8 mouse cellular contexts compared by ENCODE assay signal in genomic region chr14:103131991-103132390, GRCm38 (mm10). TPM values are rescaled to one million over a fixed set of nuclear protein-coding genes. Genes with fewer than 3 reads are reported as not detected.
DNase-seq lines count a peak whose midpoint lies in the region; ATAC-seq and TF ChIP-seq lines count a peak whose summit lies in the region.

No protein-coding gene starts in this region.

- H3K4me1 ChIP-seq in spleen, adult 2 months (ENCODE audit: control insufficient read depth, insufficient read depth, insufficient read length): no peaks in the 10 kb centered on the region
- H3K4me1 ChIP-seq in embryonic facial prominence, embryonic 11.5 days (ENCODE audit: control insufficient read depth, insufficient read depth, low read length): no peaks in the 10 kb centered on the region

- 87% methylated on average over 2 of the region's 2 CpGs for WGBS in spleen, adult 2 months
- 81% methylated on average over 2 of the region's 2 CpGs for WGBS in embryonic facial prominence, embryonic 11.5 days

- no peaks in the 10 kb centered on the region for H3K27me3 ChIP-seq in spleen, adult 2 months (ENCODE audit: control insufficient read depth, insufficient read depth, low read length)
- no peaks in the 10 kb centered on the region for H3K27me3 ChIP-seq in embryonic facial prominence, embryonic 11.5 days (ENCODE audit: control insufficient read depth, insufficient read depth, low read length)

- TF ChIP-seq CTCF in spleen, adult 2 months (IDR thresholded peaks at IDR 0.05; ENCODE audit: extremely low read depth, insufficient read depth, insufficient read length, insufficient replicate concordance): peak; percentile 14; the same call in 1 of the 2 replicates

- H3K4me2 ChIP-seq in embryonic facial prominence, embryonic 11.5 days (ENCODE audit: low read depth, low read length): no peak overlapping the region

- 0 out of 2 replicates have a peak, but pooled peaks have one; percentile 23 for ATAC-seq in embryonic facial prominence, embryonic 11.5 days (replicated peaks; ENCODE audit: insufficient number of reproducible peaks, low FRiP score, low TSS enrichment, low read depth)

- H3K36me3 ChIP-seq in spleen, adult 2 months (ENCODE audit: control insufficient read depth, insufficient read depth, low read length): peaks cover 42% of the 10 kb centered on the region
- H3K36me3 ChIP-seq in embryonic facial prominence, embryonic 11.5 days (replicated peaks; ENCODE audit: control insufficient read depth, insufficient read depth, low read depth, low read length): peaks cover 2% of the 10 kb centered on the region

- H3K9ac ChIP-seq in embryonic facial prominence, embryonic 11.5 days (replicated peaks; ENCODE audit: low read length): no peak overlapping the region

- no peak overlapping the region for H3K27ac ChIP-seq in spleen, adult 2 months (ENCODE audit: insufficient read depth, low read length)
- H3K27ac ChIP-seq in embryonic facial prominence, embryonic 11.5 days (replicated peaks; ENCODE audit: low read depth, low read length): no peak overlapping the region

- peak; percentile 54 for DNase-seq in embryo, embryonic 10 days (ENCODE audit: low spot score)
- DNase-seq in embryo, embryonic 9.5 days (ENCODE audit: extremely low spot score): no peak
- DNase-seq in spleen, adult 2 months (ENCODE audit: low read depth in 1 of 2, low spot score in 2 of 2): no peak
- no peak for DNase-seq in spleen, adult 12 weeks (ENCODE audit: low spot score)
- peak; percentile 25 for DNase-seq in embryonic facial prominence, embryonic 11.5 days (ENCODE audit: low spot score)
- DNase-seq in kidney, postnatal 36 days: peak; percentile 44 to 83
- DNase-seq in retina, embryonic 14.5 days (ENCODE audit: low spot score): peak; percentile 31
- no peak for DNase-seq in ovary, postnatal 14 days (ENCODE audit: low spot score)

- TF ChIP-seq POLR2A in spleen, adult 2 months (IDR thresholded peaks at IDR 0.05; ENCODE audit: low read depth, low read length): no peak

- no peaks in the 10 kb centered on the region for H3K9me3 ChIP-seq in embryonic facial prominence, embryonic 11.5 days (replicated peaks; ENCODE audit: control insufficient read depth, low read length)

- no peak overlapping the region for H3K4me3 ChIP-seq in spleen, adult 2 months (ENCODE audit: extremely low read depth, insufficient read depth, insufficient read length)
- no peak overlapping the region for H3K4me3 ChIP-seq in embryonic facial prominence, embryonic 11.5 days (ENCODE audit: low read depth, low read length)

RNA-seq across cellular contexts. Expression of gene Fbxl3, which starts 32.6 kb away (rescaled TPM):
- polyA plus RNA-seq in spleen, adult 2 months (2012; rRNA removed): 49.5 and 49.7 TPM in 2 replicates
- polyA plus RNA-seq in embryonic facial prominence, embryonic 11.5 days (2014; fragmentation: Nextera tagmentation; extraction: Ambion mirVana): 24.8 and 27.2 TPM in 2 replicates

Comparison
In these comparisons a context has a peak if more than half of its experiments do, and no peak if none do; other contexts are left out.
1. DNase-seq: peak in embryo, embryonic 10 days (single experiment), embryonic facial prominence, embryonic 11.5 days (single experiment), kidney, postnatal 36 days (2 of 2) and retina, embryonic 14.5 days (single experiment); none in embryo, embryonic 9.5 days (single experiment), spleen, adult 2 months (0 of 2), spleen, adult 12 weeks (single experiment) and ovary, postnatal 14 days (single experiment).